8 mouse cellular contexts compared by ENCODE assay signal in the genomic region with DNA sequence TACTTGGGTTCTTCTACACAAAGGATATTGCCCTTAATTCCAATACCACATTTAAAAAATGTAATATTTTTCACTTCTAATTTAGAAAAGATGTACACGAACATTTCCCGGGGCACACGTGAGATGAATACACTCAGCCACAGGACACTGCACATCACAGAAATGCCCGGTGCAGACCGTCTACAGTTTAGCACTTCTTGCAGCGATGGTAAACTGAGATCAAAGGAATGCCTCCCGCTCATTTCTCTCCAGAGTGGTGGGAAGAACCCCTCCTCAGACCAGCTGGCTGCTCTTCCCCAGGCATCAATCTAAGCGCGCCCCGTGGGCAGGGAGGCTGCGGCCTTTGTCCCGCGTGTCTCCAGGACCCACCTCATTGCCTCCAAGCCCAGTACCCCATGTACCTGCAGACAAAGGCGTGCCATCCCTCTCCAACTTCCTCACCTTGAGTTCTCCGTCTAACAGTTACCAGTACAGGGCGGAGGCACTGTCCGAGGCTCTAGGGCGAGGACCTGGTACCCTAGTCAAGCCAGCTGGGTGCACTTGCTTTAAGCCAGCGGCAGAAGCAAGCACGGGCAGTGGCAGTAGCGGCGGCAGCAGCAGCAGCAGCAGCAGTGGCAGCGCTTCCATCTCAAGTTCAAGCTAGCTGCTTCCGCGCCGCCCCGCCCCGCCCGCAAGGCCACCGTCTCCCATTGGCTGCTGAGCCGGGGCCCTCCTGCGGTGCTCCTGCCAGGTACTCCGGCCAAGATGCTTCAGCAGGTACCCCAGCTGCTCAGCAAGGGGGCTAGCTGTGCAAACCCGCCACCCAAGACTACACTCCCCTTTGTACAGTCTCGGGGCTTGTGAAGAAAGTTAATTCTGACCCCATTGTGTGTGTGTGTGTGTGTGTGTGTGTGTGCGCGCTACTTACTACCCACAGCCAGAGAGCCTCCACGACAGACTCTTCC.
DNase-seq lines count a peak whose midpoint lies in the region; ATAC-seq lines count a peak whose summit lies in the region.

No protein-coding gene starts in this region.

- 2% methylated on average over 38 of the region's 38 CpGs for WGBS in forebrain, embryonic 16.5 days
- WGBS in hindbrain, embryonic 10.5 days: 5% methylated on average over 38 of the region's 38 CpGs
- whole genome bisulfite sequencing in limb, embryonic 11.5 days: 4% methylated on average over 36 of the region's 38 CpGs
- 5% methylated on average over 38 of the region's 38 CpGs for WGBS in midbrain, embryonic 12.5 days

- no peaks in the 10 kb centered on the region for H3K36me3 ChIP-seq in forebrain, embryonic 16.5 days (ENCODE audit: control insufficient read depth, insufficient read depth)
- no peaks in the 10 kb centered on the region for H3K36me3 ChIP-seq in hindbrain, embryonic 10.5 days
- H3K36me3 ChIP-seq in limb, embryonic 11.5 days (ENCODE audit: control insufficient read depth, insufficient read depth, low read length): no peaks in the 10 kb centered on the region
- H3K36me3 ChIP-seq in midbrain, embryonic 12.5 days: no peaks in the 10 kb centered on the region

- H3K4me3 ChIP-seq in forebrain, embryonic 16.5 days (replicated peaks; ENCODE audit: low read length): peak overlapping the region; percentile 59
- peak overlapping the region; percentile 60 for H3K4me3 ChIP-seq in hindbrain, embryonic 10.5 days
- H3K4me3 ChIP-seq in limb, embryonic 11.5 days (ENCODE audit: low read depth, low read length): peak overlapping the region; percentile 40
- H3K4me3 ChIP-seq in midbrain, embryonic 12.5 days: peak overlapping the region; percentile 48

- peak; percentile 64 for DNase-seq in R1 (ENCODE audit: low read depth, low spot score)
- DNase-seq in cerebellum, adult 11 months: peak; percentile 38
- peak; percentile 72 for DNase-seq in hindbrain, embryonic 10.5 days (ENCODE audit: low spot score)
- peak; percentile 78 for DNase-seq in limb, embryonic 11.5 days (ENCODE audit: low spot score)
- peak; percentile 67 for DNase-seq in testis, postnatal 10 days (ENCODE audit: low spot score)
- no peak for DNase-seq in layer of hippocampus, adult 8-10 months (ENCODE audit: low spot score in 2 of 2)

- H3K27me3 ChIP-seq in forebrain, embryonic 16.5 days (replicated peaks; ENCODE audit: control insufficient read depth, insufficient read depth, low read length): no peaks in the 10 kb centered on the region
- peaks cover 33% of the 10 kb centered on the region; the same call in 1 of the 2 replicates for H3K27me3 ChIP-seq in hindbrain, embryonic 10.5 days (ENCODE audit: insufficient read depth, poor library complexity, severe bottlenecking)
- H3K27me3 ChIP-seq in limb, embryonic 11.5 days (ENCODE audit: control insufficient read depth, insufficient read depth, low read length): no peaks in the 10 kb centered on the region
- peaks cover 3% of the 10 kb centered on the region; the same call in 1 of the 2 replicates for H3K27me3 ChIP-seq in midbrain, embryonic 12.5 days

- H3K4me1 ChIP-seq in forebrain, embryonic 16.5 days (replicated peaks; ENCODE audit: control insufficient read depth, insufficient read depth, low read length): peaks cover 46% of the 10 kb centered on the region
- H3K4me1 ChIP-seq in hindbrain, embryonic 10.5 days (replicated peaks): peaks cover 40% of the 10 kb centered on the region
- peaks cover 14% of the 10 kb centered on the region; the same call in 1 of the 2 replicates for H3K4me1 ChIP-seq in limb, embryonic 11.5 days (ENCODE audit: control insufficient read depth, insufficient read depth, low read length)
- H3K4me1 ChIP-seq in midbrain, embryonic 12.5 days: peaks cover 40% of the 10 kb centered on the region

- no peaks in the 10 kb centered on the region for H3K9me3 ChIP-seq in forebrain, embryonic 16.5 days (ENCODE audit: control insufficient read depth, low read length)
- H3K9me3 ChIP-seq in hindbrain, embryonic 10.5 days: no peaks in the 10 kb centered on the region
- no peaks in the 10 kb centered on the region for H3K9me3 ChIP-seq in limb, embryonic 11.5 days (ENCODE audit: control insufficient read depth, low read length)
- no peaks in the 10 kb centered on the region for H3K9me3 ChIP-seq in midbrain, embryonic 12.5 days

- peak overlapping the region; percentile 70 for H3K27ac ChIP-seq in forebrain, embryonic 16.5 days (ENCODE audit: low read length)
- H3K27ac ChIP-seq in hindbrain, embryonic 10.5 days: peak overlapping the region; percentile 85
- H3K27ac ChIP-seq in limb, embryonic 11.5 days (replicated peaks; ENCODE audit: low read depth, low read length): no peak overlapping the region
- H3K27ac ChIP-seq in midbrain, embryonic 12.5 days (replicated peaks): peak overlapping the region; percentile 52

- H3K9ac ChIP-seq in forebrain, embryonic 16.5 days (replicated peaks; ENCODE audit: low read depth, low read length): peak overlapping the region; percentile 67
- peak overlapping the region; percentile 60 for H3K9ac ChIP-seq in limb, embryonic 11.5 days (ENCODE audit: low read length)
- H3K9ac ChIP-seq in midbrain, embryonic 12.5 days (replicated peaks): peak overlapping the region; percentile 65

- H3K4me2 ChIP-seq in forebrain, embryonic 16.5 days (ENCODE audit: low read length): peak overlapping the region; percentile 79
- H3K4me2 ChIP-seq in limb, embryonic 11.5 days (ENCODE audit: low read depth, severe bottlenecking): peak overlapping the region; percentile 92
- peak overlapping the region; percentile 85 for H3K4me2 ChIP-seq in midbrain, embryonic 12.5 days (replicated peaks)

- ATAC-seq in forebrain, embryonic 16.5 days: peak; percentile 68
- peak; percentile 78 for ATAC-seq in limb, embryonic 11.5 days (ENCODE audit: insufficient number of reproducible peaks, low FRiP score, low TSS enrichment, low read depth)
- ATAC-seq in midbrain, embryonic 12.5 days (ENCODE audit: low FRiP score, low read depth): peak; percentile 81

Comparison
In these comparisons a context has a peak if more than half of its experiments do, and no peak if none do; other contexts are left out.
1. DNase-seq: peak in R1 (single experiment), cerebellum, adult 11 months (single experiment), hindbrain, embryonic 10.5 days (single experiment), limb, embryonic 11.5 days (single experiment) and testis, postnatal 10 days (single experiment); none in layer of hippocampus, adult 8-10 months (0 of 2).
2. Peak in every context shown above with its lines, with median percentiles within 50 percentile points of each other: ATAC-seq, H3K4me2 ChIP-seq, H3K4me3 ChIP-seq and H3K9ac ChIP-seq.